Mouse (Mus musculus) midbrain, embryonic 14.5 days (tissue): ENCODE measurements at regions not wholly inside any gene's neighbourhood (a gene's known extent, or its start where the extent isn't known, plus 50 kb on each side); places are given as distances from the start of the nearest gene placed in this dataset.

Experiments
- ATAC-seq: fragments of 200-750 bp; cut with Nextera tagmentation; 2 replicates; pipeline ENCODE4 v1.8.0; 2017; ENCODE audit warnings: moderate number of reproducible peaks, moderate library complexity; ENCODE audit not compliant: low FRiP score, low TSS enrichment
- DNase-seq: peaks from one replicate; pipeline ENCODE4 v3.0.0-alpha.2; 2015
- H3K27ac ChIP-seq: fragments of 300-500 bp; sonication (generic); replicated peaks from 2 replicates; pipeline ENCODE4 v1.5.1; 2014; ENCODE audit warnings: mild to moderate bottlenecking, low read depth, low read length, moderate library complexity
- H3K27me3 ChIP-seq: fragments of 300-500 bp; sonication (generic); 2 replicates; pipeline ENCODE4 v1.6.1; 2014; ENCODE audit warnings: low read length, control low read depth, mixed read lengths; ENCODE audit not compliant: control insufficient read depth, insufficient read depth
- H3K36me3 ChIP-seq: fragments of 300-500 bp; sonication (generic); 2 replicates; pipeline ENCODE4 v1.6.1; 2014; ENCODE audit warnings: low read length, control low read depth; ENCODE audit not compliant: control insufficient read depth, insufficient read depth
- H3K4me1 ChIP-seq: fragments of 300-500 bp; sonication (generic); 2 replicates; pipeline ENCODE4 v1.6.1; 2014; ENCODE audit warnings: mild to moderate bottlenecking, antibody characterized with exemption, low read length, control low read depth; ENCODE audit not compliant: control insufficient read depth, insufficient read depth
- H3K4me2 ChIP-seq: fragments of 300-500 bp; sonication (generic); 2 replicates; pipeline ENCODE4 v1.6.1; 2014; ENCODE audit warnings: mild to moderate bottlenecking, low read length, moderate library complexity
- H3K4me3 ChIP-seq: fragments of 300-500 bp; sonication (generic); replicated peaks from 2 replicates; pipeline ENCODE4 v1.5.1; 2014; ENCODE audit warnings: low read depth, low read length
- H3K9ac ChIP-seq: fragments of 300-500 bp; sonication (generic); replicated peaks from 2 replicates; pipeline ENCODE4 v1.6.1; 2014; ENCODE audit warnings: mild to moderate bottlenecking, low read length, moderate library complexity
- H3K9me3 ChIP-seq: fragments of 300-500 bp; sonication (generic); 2 replicates; pipeline ENCODE4 v1.6.1; 2016; ENCODE audit warnings: low read length, control low read depth, mixed read lengths; ENCODE audit not compliant: control insufficient read depth
- WGBS: fragments of 180-500 bp; shearing (Covaris S2); extraction: QIAGEN DNeasy Blood & Tissue Kit; methylation state at CpG from one replicate; pipeline ENCODE4 v1.1.7; 2014; 5-methylcytosine and 5-hydroxymethylcytosine counted together

DNA sequence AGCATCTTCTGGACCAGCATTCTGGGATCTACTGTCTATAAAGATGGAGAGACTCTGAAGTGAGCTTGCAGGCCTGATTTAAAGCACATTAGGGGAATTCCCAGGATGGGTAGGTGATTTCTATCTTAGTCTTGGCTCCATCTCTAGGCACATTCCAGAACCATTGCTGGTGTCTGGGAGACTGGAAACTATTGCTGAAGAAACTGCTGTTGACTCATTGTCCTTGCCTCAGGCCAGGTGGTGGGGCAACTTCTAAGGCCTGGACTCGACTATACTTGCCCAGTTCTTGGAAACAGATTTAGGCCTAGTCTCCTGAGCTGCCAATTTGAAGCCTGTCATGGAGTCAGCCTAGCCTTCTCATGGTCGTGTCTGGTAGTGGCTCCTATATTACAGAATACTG is 61.5 kb upstream of the Kdm8 start:
- H3K36me3 ChIP-seq, result no peaks in the 10 kb centered on the region
- no peak overlapping the region for H3K9ac ChIP-seq
- 67% methylated on average over 2 of the region's 2 CpGs for WGBS
- DNase-seq (no peak), ATAC-seq (no peak)
- no peaks in the 10 kb centered on the region for H3K9me3 ChIP-seq
- H3K4me3 ChIP-seq, result no peak overlapping the region
- no peaks in the 10 kb centered on the region for H3K4me1 ChIP-seq
- no peaks in the 10 kb centered on the region for H3K27me3 ChIP-seq
- H3K4me2 ChIP-seq, result no peak overlapping the region
- no peak overlapping the region for H3K27ac ChIP-seq

DNA sequence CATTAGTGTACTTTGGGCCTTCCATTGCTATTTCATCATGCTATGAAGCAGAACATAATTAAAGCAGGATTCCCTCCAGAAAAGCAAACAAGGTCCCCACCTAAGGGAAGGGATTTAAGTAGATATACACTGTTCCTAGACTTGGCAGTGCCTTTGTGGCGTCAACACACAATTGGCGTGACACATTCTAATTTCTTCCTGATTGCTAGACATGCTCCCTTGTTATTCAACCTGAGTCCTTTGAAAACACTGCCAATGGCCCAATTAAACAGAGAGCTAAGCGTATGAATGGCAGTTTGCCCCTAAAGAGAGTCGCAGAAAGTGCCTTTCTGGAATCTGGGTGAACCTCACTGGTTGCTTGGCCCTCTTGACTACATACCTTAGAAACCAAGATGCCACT is 60.3 kb upstream of the Kdm8 start:
- H3K9me3 ChIP-seq, result no peaks in the 10 kb centered on the region
- no peaks in the 10 kb centered on the region for H3K4me1 ChIP-seq
- H3K4me3 ChIP-seq, result no peak overlapping the region
- H3K27ac ChIP-seq, result no peak overlapping the region
- no peaks in the 10 kb centered on the region for H3K27me3 ChIP-seq
- H3K9ac ChIP-seq, result no peak overlapping the region
- 79% methylated on average over 4 of the region's 4 CpGs for WGBS
- H3K4me2 ChIP-seq, result no peak overlapping the region
- DNase-seq (no peak), ATAC-seq (no peak)
- H3K36me3 ChIP-seq, result no peaks in the 10 kb centered on the region

DNA sequence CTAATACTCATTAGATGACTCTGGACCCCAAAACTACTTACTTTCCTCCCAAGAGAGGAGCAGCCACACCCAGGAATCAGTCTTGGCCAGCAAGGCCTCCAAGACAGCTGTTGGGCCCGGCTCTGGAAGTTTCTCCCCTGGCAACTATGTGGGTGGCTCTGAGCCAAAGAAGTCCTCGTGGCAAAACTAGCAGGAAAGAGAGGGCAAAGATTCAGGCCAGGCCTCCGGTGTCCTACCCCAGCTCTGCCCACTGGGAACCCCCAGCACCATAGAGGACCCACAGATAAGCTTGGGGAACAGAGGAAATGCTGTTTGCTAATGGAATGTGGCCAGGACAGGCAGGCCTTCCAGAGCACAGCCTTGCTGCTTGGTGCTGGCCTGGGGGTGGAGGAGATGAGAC is 51.9 kb upstream of the Kdm8 start:
- no peak for DNase-seq
- peaks cover 6% of the 10 kb centered on the region; the same call in 1 of the 2 replicates for H3K4me1 ChIP-seq
- no peaks in the 10 kb centered on the region for H3K36me3 ChIP-seq
- no peak for ATAC-seq
- H3K27me3 ChIP-seq, result no peaks in the 10 kb centered on the region
- H3K4me3 ChIP-seq, result no peak overlapping the region
- H3K27ac ChIP-seq, result no peak overlapping the region
- H3K4me2 ChIP-seq, result peak overlapping the region; percentile 68
- H3K9me3 ChIP-seq, result no peaks in the 10 kb centered on the region
- H3K9ac ChIP-seq, result 0 out of 2 replicates have a peak overlapping the region, but pooled peaks have one; percentile 60
- WGBS, result 55% methylated on average over 3 of the region's 3 CpGs

DNA sequence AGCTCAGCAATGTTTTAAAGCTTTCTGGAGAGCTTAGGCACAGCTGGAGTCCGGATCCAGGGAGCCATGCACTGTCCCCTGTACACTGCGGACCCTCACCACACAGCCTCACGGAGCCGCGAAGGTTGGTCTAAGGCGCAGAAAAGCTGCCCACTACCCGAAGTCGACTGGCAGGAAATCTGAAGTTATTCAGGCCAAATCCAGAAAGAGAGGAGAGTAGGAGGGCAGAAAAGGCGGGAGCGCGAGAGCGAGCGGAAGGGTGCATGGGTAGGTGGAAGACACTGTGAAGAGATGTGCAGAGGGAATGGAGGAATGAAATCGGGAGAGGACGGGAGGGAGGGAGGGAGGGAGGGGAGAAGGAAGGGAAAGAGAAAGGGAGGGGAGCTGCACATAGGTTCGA is 51.2 kb upstream of the Kdm8 start:
- DNase-seq, result peak; percentile 58
- under 1% methylated on average over 16 of the region's 16 CpGs for whole genome bisulfite sequencing
- Histone ChIP-seq H3K27me3 (no peaks in the 10 kb centered on the region), H3K4me1 (peaks cover 6% of the 10 kb centered on the region; the same call in 1 of the 2 replicates), H3K4me3 (peak overlapping the region; percentile 37), H3K36me3 (no peaks in the 10 kb centered on the region), H3K9ac (peak overlapping the region; percentile 60), H3K27ac (peak overlapping the region; percentile 80), H3K9me3 (no peaks in the 10 kb centered on the region), H3K4me2 (peak overlapping the region; percentile 68)
- peak; percentile 62 for ATAC-seq

DNA sequence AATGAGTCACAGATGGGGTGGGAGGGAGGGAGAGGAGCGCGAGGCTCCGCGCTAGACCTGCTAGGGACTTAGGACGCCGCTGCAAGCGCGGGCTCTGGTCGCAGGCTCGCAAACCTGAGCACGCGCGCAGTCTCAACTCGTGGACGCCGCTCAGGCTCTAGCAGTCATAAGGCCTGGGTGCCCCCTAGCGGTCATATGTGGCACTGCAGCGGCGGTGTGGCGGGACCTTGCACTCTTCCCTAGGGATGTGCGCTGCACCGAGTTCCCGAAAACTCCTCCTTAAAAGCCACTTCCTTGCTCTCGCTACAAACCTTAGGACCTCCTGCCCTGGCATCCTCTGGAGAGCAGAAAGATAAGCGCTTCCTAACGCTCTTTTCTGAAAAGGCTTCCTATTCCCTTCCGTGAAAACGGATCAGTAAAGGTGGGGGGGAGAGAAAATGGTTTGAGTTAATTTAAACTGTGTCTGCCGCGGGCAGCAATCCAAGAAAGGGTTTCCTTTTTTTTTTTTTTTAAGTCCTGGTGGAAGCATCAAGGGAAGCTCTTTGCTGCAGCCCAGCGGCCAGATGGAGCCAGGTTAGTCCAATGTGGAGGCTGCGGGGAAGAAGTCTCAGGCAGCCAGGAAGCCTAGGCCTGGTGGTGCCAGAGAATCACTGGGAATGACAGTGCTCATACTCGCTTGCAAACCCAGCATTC is 50.7 kb upstream of the Kdm8 start:
- Histone ChIP-seq H3K4me3 (peak overlapping the region; percentile 37), H3K27me3 (no peaks in the 10 kb centered on the region), H3K9ac (peak overlapping the region; percentile 60), H3K36me3 (no peaks in the 10 kb centered on the region), H3K4me2 (peak overlapping the region; percentile 68), H3K27ac (peak overlapping the region; percentile 80), H3K9me3 (no peaks in the 10 kb centered on the region), H3K4me1 (peaks cover 6% of the 10 kb centered on the region; the same call in 1 of the 2 replicates)
- peak; percentile 92 for ATAC-seq
- WGBS, result under 1% methylated on average over 33 of the region's 33 CpGs
- DNase-seq, result peak; percentile 99
